Mouse (Mus musculus) gastrocnemius, adult 8-10 months (tissue): Measurements from ENCODE around the gene Txndc11. TPM values are rescaled to one million over a fixed set of nuclear protein-coding genes. Genes with fewer than 3 reads are reported as not detected.
"Not testable (repeated sequence)": the region's sequence is repeated elsewhere in the genome, so short reads cannot be mapped to it uniquely, and the experiment has no call there.

Experiments used
- DNase-seq, 2 experiments: peaks; one replicate each; pipeline ENCODE4 v3.0.0; 2022; ENCODE audit warnings: low spot score in 2 of 2
- total RNA-seq, 4 experiments: library from RNA; stranded (reverse); gene quantifications; 2 replicates each; pipeline ENCODE4 v1.2.4; 2022

Gene Txndc11
- 1 to 10 TPM; 4.6 to 8.5 (median 7.0) TPM for total RNA-seq

GRCm38 (mm10) chr16:11134348-11135344 lies at the start of gene Txndc11:
TSS of gene Txndc11 (minus strand) at chr16:11134650.
- DNase-seq, result peak; percentile 99

GRCm38 (mm10) chr16:11177404-11177803 lies 43.0 kb upstream of the Txndc11 start:
- DNase-seq, result no peak

GRCm38 (mm10) chr16:11176884-11177244 lies 42.4 kb upstream of the Txndc11 start:
- DNase-seq, result no peak

GRCm38 (mm10) chr16:11176208-11176883 lies 41.9 kb upstream of the Txndc11 start, which contains the start of gene Zc3h7a:
TSS of gene Zc3h7a (minus strand) at chr16:11176393.
- DNase-seq, result peak; percentile 85 to 88

GRCm38 (mm10) chr16:11175489-11176207 lies 41.2 kb upstream of the Txndc11 start:
- DNase-seq, result peak; percentile 27 to 36

GRCm38 (mm10) chr16:11175100-11175488 lies 40.6 kb upstream of the Txndc11 start:
- no peak for DNase-seq

GRCm38 (mm10) chr16:11174671-11175081 lies 40.2 kb upstream of the Txndc11 start:
- DNase-seq, result peak; percentile 2 to 5

GRCm38 (mm10) chr16:11171679-11172078 lies 37.2 kb upstream of the Txndc11 start:
- DNase-seq, result no peak

- no peak for DNase-seq
Observed at GRCm38 (mm10) chr16:11166431-11166830, 32.0 kb upstream of the Txndc11 start.

GRCm38 (mm10) chr16:11164695-11165255 lies 30.3 kb upstream of the Txndc11 start:
- no peak for DNase-seq

- not testable (repeated sequence) for DNase-seq
Observed at GRCm38 (mm10) chr16:11157721-11158120, 23.3 kb upstream of the Txndc11 start.

- DNase-seq, result no peak
Observed at GRCm38 (mm10) chr16:11154500-11154899, 20.1 kb upstream of the Txndc11 start.

- DNase-seq, result peak; percentile 99 to 100
Observed at GRCm38 (mm10) chr16:11143706-11144483, 9.4 kb upstream of the Txndc11 start.

GRCm38 (mm10) chr16:11133476-11134347 lies 738 bp downstream of the Txndc11 start:
- DNase-seq, result no peak

- no peak for DNase-seq
Observed at GRCm38 (mm10) chr16:11132839-11133238, 1.6 kb downstream of the Txndc11 start.

- DNase-seq, result no peak
Observed at GRCm38 (mm10) chr16:11128301-11128700, 6.1 kb downstream of the Txndc11 start.

GRCm38 (mm10) chr16:11125371-11125770 lies 9.1 kb downstream of the Txndc11 start:
- DNase-seq, result no peak

GRCm38 (mm10) chr16:11124110-11124509 lies 10.3 kb downstream of the Txndc11 start:
- DNase-seq, result no peak

- DNase-seq, result no peak
Observed at GRCm38 (mm10) chr16:11122625-11123024, 11.8 kb downstream of the Txndc11 start.
